Mouse (Mus musculus): ENCODE measurements around the gene Olfr594.
"Not testable (repeated sequence)": the region's sequence is repeated elsewhere in the genome, so short reads cannot be mapped to it uniquely, and the experiment has no call there.

The Olfr594 gene

GRCm38 (mm10) chr7:103216696-103217095 is at the start of gene Olfr594:
Gene Olfr594, plus strand, starts transcription at chr7:103216996.
- ChIA-PET POLR2A (no interaction called here), CTCF (no interaction called here)

- ChIA-PET POLR2A (no interaction called here), CTCF (no interaction called here)
Measured at GRCm38 (mm10) chr7:103169697-103170096, 47.1 kb upstream of the Olfr594 start.

GRCm38 (mm10) chr7:103178240-103178639 is 38.6 kb upstream of the Olfr594 start, which contains the start of gene Olfr591:
Gene Olfr591, minus strand, starts transcription at chr7:103178340.
- POLR2A ChIA-PET: no interaction called here
- CTCF ChIA-PET: no interaction called here

- POLR2A ChIA-PET, CTCF ChIA-PET: not testable (repeated sequence)
Measured at GRCm38 (mm10) chr7:103184503-103184902, 32.3 kb upstream of the Olfr594 start, which contains the start of gene Olfr592. Gene Olfr592, plus strand, starts transcription at chr7:103184803.

GRCm38 (mm10) chr7:103211562-103211961 is 5.2 kb upstream of the Olfr594 start, which contains the start of gene Olfr593:
Gene Olfr593, plus strand, starts transcription at chr7:103211862.
- POLR2A ChIA-PET: no interaction called here
- CTCF ChIA-PET: no interaction called here

GRCm38 (mm10) chr7:103212050-103212449 is 4.7 kb upstream of the Olfr594 start:
- POLR2A ChIA-PET, CTCF ChIA-PET: not testable (repeated sequence)

- CTCF ChIA-PET, POLR2A ChIA-PET: not testable (repeated sequence)
Measured at GRCm38 (mm10) chr7:103252405-103252804, 35.6 kb downstream of the Olfr594 start, which contains the start of gene Usp17ld. Gene Usp17ld, minus strand, starts transcription at chr7:103252505.
